Mouse (Mus musculus) kidney, embryonic 14.5 days (tissue): ENCODE results near the gene Gp9. TPM values are rescaled to one million over a fixed set of nuclear protein-coding genes. Genes with fewer than 3 reads are reported as not detected.

Experiments used
- polyA plus RNA-seq: library from polyadenylated mRNA; unstranded; fragments of >200 nt; fragmentation: Nextera tagmentation; extraction: Ambion mirVana; gene quantifications from 2 replicates; pipeline ENCODE4 v1.2.1, GENCODE M21; 2014

The Gp9 gene
- polyA plus RNA-seq, 1 experiment from 2014 or later, result 2.5 TPM

Other genes with a start within 250 kb of the Gp9 start
- gene Arhgap25, start 244.8 kb upstream of the Gp9 start, polyA plus RNA-seq, result 3.3 and 5.1 TPM in 2 replicates
- gene Prokr1, start 187.3 kb upstream of the Gp9 start, polyA plus RNA-seq, result 2.5 and 4.2 TPM in 2 replicates
- 14.6 and 16.9 TPM in 2 replicates for gene Aplf, start 105.9 kb upstream of the Gp9 start, polyA plus RNA-seq
- gene Efcc1, start 47.2 kb upstream of the Gp9 start, polyA plus RNA-seq, result 1.5 and 1.8 TPM in 2 replicates
- gene Rab43, start 34.1 kb downstream of the Gp9 start, polyA plus RNA-seq, result 8.1 and 9.9 TPM in 2 replicates
- 3.4 and 5.4 TPM in 2 replicates for gene Gm45140, start 57.7 kb downstream of the Gp9 start, polyA plus RNA-seq
- 61.5 and 63.5 TPM in 2 replicates for gene Isy1, start 60.7 kb downstream of the Gp9 start, polyA plus RNA-seq
- gene Cnbp, start 73.0 kb downstream of the Gp9 start, polyA plus RNA-seq, result 1,222 and 1,346 TPM in 2 replicates
- 84.6 and 156 TPM in 2 replicates for gene Copg1, start 109.7 kb downstream of the Gp9 start, polyA plus RNA-seq
- gene Hmces, start 135.9 kb downstream of the Gp9 start, polyA plus RNA-seq, result 53.4 and 60.4 TPM in 2 replicates
- gene H1fx, start 203.6 kb downstream of the Gp9 start, polyA plus RNA-seq, result 38.2 and 45.8 TPM in 2 replicates